Mouse (Mus musculus) left cerebral cortex, postnatal 10 days (tissue): ENCODE results near the gene Wnt7a. TPM values are rescaled to one million over a fixed set of nuclear protein-coding genes. Genes with fewer than 3 reads are reported as not detected.

Experiments
- DNase-seq, 2 experiments: peaks; one replicate each; pipeline ENCODE4 v3.0.0; 2021 to 2022; ENCODE audit warnings: low spot score in 2 of 2, mixed read lengths in 1 of 2; ENCODE audit errors: extremely low spot score in 1 of 2
- intact Hi-C: fragments of 180-260 bp; cut with DNase I; formaldehyde crosslinking; loops from one replicate; pipeline ENCODE4 v1.15.1; 2025
- total RNA-seq, 2 experiments: library from RNA; stranded (reverse); gene quantifications; 2 replicates each; pipeline ENCODE4 v1.2.3; 2021

Wnt7a gene
- total RNA-seq, 2 experiments from 2014 or later, result 12.3 to 15.0 TPM

DNA sequence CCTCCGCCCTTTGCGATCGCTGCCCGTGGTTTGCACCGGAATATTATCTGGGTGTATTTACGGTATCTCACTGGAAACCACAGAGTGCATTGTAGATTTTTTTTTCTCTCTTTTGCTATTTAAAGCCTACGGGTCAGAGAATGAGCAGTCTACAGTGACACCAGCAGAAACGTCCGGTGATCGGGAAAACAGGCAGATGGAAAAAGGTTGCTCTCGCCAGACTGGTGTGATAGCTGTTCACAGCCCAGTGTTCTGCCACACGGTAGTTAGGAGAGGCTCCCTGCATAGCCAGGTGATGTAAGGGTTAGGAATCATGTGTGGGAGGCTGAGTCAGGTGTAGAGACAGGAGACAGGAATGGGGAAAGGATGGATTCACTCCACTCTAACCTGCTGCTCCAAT, 10.6 kb downstream of the Wnt7a start:
- intact Hi-C loops, result no loop called here
- no peak for DNase-seq

DNA sequence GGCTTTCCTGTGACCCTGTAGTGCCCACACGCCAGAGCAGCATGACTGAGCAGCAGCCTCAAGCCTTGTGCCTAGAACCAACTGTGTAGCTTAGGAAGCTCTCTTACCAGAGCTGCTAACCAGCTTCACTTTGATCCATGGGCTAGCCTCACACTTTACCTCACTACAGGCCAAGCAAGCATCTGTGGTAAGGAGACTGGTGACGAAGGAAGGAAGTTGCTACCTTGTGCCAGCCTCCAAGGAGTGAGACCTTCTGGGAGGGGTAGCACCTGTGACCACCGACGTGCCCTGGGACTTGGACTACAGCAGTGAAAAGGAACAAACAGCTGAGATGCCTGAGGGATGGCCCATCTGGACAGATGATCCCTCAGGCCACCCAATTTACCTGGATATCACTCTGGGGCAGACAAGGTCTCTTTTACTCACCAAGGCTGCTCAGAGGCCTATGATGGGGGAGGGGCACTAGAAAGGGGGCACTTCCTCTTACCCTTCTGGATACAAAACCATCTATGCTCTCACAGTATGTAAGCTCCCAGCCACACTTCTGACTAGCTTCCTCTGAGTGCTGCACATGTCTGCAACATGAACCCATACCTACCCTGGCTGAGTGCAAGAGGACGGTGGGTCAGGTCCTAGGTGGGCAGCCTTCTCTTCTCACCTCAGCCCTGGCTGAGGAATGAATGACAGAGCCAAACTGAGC, 18.5 kb downstream of the Wnt7a start:
- intact Hi-C loops, result no loop called here
- no peak for DNase-seq

DNA sequence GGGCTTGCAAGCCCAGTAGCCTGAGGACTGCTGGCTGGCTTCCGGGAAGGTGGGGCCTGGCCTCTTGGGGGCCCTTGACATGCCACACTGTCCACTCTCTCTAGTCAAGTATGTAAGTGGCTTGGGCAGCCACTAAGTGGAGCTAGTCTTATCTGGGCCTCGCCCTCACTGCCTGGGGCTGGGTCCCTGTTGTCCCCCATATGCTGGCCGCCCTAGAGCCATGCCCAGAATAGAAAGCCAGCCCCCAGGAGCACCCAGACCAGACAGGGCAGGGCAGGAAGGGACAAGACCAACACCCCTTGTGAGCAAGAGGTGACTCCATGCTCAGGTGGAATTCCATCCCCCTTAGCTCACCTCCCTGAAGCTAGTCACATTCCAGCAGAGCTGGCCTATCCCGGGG, 22.0 kb downstream of the Wnt7a start:
- no peak for DNase-seq
- intact Hi-C loops, result no loop called here

DNA sequence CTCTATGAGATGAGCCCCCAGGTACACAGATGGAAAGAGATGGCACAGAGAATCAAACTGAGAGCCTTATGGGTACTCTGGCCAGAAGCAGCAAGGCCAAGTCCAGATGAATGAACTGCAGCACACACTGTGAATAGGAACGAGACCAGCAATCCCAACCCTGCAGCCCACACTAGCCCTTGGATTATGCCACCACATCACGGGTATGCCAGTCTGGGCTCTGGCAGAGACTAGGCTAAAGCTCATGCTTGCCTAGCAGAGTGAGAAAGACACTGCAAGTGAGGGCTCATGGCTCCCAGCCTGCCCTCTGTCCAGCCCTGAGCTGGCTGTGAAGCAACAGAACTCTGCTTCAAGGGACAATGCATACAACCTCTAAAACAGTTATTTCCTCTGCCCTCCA, 26.7 kb downstream of the Wnt7a start:
- no peak for DNase-seq

DNA sequence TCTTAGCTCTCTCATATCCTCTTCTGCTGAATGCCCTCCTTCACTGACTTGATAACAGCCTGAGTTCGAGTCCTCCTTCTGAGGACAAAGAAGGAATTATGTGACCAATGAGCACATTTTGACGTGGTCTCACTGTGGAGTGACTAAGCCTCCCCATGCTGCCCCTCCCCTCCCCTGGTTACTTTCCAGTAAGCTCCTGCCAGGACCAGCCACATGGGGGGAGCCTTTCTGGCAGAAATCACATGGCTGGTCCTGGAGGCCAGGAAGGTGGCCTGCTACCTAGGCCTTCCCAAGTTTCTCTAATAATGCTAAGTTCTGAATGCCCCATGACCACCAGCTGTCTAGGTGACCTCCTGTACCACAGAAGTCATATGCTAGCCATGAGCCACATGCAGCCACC, 27.3 kb downstream of the Wnt7a start:
- intact Hi-C loops, result no loop called here
- no peak for DNase-seq

More for the DNA sequence above, 26.7 kb downstream of the Wnt7a start:
- intact Hi-C loops, result no loop called here

DNA sequence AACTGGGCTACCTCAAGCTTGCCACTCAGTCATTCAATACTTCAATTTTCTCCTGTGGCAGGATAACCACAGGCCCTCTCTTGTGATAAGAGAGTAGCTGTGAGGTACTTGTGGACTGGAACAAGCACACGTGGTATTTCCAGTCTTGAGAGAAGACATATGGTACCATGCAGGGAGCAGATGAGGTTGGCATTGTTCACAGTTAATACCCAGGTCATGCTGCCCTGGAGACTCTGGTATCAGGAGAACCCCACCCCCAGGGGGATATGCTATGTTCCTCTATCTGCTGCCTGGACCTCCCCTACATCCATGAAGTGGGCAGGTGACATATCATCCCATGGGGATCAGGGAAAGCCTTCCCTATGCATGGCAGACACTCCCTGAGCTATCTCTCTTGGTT, 27.9 kb downstream of the Wnt7a start:
- intact Hi-C loops, result no loop called here
- no peak for DNase-seq

DNA sequence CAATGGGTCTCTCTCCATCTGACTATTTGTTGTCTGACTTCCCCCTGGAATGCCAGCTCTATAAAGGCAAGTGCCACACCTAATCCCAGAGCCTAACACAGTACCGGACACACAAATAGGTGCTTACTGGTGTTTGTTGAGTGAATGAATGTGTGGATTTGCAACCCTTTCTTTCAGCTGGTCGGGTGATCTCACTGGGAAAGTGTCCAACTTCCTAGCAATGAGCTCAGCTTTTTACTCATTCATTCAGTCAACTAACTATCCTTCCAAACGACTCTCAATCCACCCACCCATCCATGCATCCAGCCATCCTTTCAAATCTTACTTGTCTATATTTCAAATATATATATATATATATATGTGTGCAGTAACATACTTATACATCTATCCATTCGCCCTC, 31.3 kb downstream of the Wnt7a start:
- intact Hi-C loops, result no loop called here
- no peak for DNase-seq

DNA sequence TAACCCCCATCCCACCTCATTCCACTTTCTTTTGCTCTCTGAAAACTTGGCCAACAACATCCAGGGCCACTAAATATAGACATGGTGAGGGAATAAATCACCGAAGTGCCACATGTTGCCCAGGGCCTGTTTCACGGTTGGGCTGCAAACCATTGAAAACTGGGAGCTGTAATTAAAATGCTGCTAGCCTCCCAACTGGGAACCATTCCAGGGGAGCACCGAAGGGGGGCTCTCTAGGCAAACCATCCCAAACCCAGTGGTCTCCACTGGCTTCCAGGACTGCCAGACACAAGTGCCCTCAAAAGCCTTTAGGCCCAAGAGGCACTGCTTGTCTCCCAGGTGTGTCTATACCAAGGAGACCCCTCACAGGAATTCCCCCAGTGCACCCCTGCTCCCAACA, 31.9 kb downstream of the Wnt7a start:
- intact Hi-C loops, result no loop called here
- DNase-seq, result no peak

DNA sequence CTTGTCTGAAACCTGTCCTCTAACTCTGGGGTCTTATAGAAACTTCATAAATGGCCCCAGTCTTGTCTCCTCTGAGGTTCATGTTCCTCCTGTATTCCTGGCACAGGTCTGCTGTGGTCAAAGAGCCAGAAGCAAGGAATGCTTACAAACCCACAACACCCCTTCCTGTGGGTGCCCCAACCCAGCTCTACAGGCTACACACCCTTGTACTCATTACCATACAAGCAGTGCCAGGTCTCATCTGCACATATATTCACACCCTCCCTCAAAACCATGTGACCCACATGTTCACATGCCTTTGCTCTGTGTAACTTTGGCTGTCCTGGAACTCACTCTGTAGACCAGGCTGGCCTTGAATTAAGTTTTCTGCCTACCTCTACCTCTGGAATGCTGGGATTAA, 38.2 kb downstream of the Wnt7a start:
- DNase-seq, result no peak
- intact Hi-C loops, result no loop called here

DNA sequence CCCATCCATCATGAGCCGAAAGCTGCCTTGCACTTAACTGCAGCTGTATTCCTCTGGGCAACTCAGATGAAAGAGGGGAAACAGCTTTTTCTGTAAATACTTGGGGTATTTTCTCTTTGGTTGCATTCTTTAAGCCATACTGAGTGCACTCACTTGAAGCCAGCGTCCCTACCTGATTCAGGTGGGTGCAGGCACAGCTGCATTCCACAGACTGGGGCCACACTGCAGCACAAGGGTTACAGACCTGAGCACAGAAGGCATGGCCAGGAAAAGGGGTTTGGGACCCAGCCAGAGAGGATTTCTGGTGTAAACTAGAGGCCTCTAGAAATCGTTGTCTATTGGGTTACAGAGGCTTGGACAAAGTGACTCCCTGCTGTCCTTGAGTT, 38.6 kb downstream of the Wnt7a start:
- intact Hi-C loops, result no loop called here
- no peak for DNase-seq

DNA sequence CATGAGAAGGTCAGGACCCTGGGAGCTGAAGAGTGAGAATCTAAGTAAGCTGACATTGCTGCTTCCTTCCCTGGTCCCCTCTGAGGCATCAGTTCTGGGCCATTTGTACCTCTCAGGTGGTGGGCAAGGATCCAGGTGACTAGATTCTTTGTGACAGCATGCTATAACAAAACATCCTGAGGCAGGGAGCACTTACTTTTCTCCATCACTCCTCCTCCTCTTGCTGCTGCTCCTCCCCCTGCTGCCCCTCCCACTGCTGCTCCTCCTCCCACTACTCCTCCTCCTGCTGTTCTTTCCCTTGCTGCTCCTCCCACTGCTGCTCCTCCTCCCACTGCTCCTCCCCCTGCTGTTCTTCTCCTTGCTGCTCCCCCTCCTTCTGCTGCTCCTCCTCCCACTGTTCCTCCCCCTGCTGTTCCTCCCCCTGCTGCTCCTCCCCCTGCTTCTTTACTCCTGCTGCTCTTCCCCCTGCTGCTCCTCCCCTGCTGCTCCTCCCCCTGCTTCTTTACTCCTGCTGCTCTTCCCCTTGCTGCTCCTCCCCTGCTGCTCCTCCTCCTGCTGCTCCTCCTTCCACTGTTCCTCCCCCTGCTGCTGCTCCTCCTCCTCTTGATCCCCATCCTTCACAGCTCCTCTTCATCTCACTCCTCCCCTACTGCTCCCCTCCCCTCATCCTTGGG, 39.1 kb downstream of the Wnt7a start:
- intact Hi-C loops, result no loop called here
- DNase-seq, result no peak

DNA sequence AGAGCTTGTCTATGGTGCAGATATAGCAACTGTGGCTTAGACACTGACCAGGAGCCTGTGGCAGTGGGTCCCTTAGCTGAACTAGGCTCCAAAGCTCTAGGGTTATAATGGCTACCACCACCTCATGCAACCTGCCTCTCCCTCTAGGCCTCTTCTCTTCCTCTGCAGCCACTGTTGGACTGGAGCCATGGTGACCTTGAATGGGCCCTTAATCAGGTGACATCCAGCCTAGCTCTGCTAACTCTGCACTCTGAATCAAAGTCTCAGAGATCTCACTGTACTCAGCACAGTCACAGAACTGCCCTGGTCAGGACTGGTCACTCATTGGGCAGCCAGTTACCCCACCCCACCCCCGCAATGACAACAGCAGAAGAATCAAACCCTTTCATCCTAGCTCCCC, 44.4 kb downstream of the Wnt7a start:
- no peak for DNase-seq
- intact Hi-C loops, result no loop called here

DNA sequence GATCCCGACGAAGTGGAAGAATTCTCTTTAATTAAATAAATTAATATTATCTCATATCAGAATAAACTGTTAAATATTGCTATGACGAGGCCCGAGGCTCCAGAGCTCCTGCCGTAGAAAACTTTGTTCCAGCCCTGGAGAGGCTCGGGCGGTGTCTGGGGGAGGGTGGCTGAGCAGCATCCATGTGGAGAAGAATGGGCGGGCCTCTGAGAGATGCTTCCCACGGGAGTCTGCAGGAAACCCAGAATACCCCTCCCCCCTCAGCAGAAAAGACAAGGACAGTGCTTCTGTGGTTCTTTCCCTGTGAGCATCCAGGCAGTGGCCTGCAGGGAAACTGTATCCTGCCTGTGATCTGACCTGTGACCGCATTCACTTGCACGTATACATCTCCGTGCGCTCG, 45.7 kb downstream of the Wnt7a start:
- intact Hi-C loops, result no loop called here
- DNase-seq, result peak in 1 of 2 experiments; percentile 43

DNA sequence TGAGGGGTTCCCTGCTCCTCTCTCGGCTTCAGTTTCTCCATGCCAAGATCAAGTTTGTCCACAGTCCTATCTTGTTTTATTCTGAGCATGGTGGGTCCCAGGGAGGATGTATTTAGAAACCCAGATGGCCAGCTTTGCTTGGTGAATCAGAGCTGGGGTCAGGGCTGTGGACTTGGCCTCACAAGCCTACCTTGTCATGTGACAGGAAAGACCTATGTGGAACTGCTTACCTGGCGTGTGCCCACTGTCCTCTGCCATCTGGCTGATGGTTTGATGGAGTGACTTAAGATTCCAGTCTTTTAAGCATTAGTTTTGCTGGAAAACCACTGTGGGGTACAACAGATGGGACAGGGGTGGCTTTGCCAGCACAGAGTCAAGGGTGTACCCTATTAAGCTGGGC, 48.4 kb downstream of the Wnt7a start:
- intact Hi-C loops, result no loop called here
- DNase-seq, result no peak

DNA sequence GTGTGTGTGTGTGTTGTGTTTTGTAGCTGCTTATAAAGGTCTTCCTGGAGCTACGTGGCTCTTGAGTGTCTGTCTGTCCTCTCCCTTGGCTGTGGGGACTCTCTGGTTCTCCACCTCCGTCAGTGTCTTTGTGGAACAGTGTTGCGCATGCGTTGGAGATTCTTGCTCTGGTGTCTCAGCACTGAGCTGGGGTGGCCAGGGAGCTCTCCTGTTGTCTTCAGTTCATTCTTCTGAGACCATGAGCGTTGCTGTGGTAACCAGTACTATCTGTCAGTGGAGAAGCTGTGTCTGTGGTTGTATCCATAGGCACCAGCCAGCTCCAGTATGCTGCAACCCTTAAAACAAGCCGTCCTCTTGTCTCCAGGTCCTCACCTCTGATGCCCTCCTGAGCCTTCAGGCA, 50.2 kb downstream of the Wnt7a start:
- intact Hi-C loops, result no loop called here
- DNase-seq, result no peak

DNA sequence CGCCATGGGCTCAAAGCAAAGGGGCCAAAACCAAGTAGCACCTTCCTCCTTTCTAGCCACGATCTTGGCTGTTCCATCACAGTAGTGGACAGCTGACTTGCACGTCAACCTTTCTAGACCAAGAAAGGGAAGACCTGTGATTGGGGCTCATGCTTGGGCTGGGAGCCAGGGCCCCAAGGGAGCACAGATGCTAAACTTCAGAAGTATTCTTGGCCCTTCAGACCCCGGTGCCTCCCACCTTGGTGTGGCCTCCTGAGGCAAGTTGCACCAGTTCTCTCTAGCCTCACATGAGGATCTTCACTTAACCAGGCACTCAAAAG, 50.8 kb downstream of the Wnt7a start:
- intact Hi-C loops, result no loop called here
- no peak for DNase-seq

DNA sequence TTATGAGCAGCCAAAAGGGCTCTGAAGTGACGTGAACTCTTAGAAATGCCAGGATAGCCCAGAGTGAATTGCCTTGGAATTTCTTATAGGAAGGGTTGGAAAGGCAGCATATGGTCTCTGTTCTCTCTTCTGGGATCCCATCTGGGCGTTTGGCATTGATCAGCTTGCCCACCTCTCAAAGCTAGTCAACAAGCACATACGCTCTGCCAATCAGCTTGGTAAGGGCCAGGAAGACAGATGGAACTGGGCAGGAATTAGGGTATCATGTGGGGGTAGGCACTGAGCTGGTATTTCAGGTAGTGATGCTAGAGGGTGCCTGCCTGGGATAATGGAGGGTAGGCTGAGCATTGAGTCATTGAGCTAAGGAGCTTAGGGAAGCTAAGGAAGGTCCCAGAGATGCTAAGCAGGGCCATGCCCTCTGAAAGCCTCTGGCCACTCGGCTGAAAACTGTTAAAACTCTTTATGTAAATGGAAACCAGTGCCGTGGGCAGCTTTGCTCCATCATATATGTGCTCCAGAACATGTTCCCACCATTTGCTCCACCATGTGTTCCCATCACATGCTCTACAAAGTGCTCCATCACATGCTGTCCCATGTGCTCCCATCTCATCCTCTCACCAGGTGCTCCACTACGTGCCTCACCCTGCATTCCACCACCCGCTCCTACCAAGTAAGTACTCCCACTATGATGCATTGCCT, 51.3 kb downstream of the Wnt7a start:
- peak in 1 of 2 experiments; percentile 63 for DNase-seq

DNA sequence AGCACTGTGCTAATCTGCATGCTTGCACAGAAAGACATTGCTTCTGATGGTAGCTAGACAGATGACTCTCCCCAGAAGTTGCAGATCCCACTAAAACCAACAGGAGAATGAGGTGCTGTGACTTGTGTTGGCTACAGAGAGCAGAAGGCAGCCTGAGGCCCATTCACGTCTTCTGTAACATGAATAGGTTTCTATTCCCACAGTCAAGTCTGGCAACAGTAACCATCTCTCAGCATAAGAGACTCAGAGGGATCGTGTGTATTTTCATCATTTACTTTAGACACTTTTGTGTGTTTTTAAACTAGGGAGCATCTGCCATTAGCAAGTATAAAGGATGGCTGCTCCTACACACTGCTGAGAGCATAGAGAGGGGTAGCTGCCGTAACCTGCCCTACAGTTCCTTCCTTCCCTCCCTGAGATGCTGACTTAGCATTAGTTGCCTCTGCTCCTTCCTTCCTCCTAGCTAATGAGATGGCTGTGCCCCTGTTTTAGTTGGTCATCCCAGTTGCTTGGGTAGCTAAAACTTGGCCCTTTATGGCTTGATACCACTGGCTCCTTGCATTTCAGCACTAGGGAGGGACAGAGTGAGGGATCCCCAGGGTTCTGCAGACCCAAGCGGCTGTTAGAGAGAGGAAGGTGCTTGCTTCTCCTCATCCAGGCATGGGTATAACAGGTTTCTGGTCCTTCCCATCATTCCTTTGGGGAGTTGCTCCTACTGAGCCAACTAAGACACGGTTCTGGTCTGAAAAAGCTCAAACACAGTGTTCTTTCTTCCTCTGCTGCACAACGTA, 52.1 kb downstream of the Wnt7a start:
- intact Hi-C loops, result no loop called here
- DNase-seq, result no peak

More for the DNA sequence above, 51.3 kb downstream of the Wnt7a start:
- intact Hi-C loops, result no loop called here

DNA sequence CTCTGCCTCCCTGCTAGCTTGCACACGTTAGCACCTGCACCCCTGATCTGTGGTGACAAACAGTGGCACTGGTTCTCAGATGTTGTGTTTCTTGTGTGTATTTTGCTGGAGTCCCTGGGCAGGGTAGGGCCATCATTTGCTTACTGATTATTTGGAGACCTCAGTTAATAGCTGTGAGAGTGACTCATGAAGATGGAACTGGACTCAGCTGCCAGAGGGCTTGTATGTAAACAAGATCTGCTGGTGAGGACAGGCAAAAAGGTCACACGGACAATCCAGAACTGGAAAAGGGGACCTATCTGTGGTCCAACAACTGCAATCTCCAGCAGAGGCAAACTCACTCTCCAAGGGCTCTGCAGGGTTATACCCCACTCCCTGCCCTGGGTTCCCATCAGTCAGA, 52.8 kb downstream of the Wnt7a start:
- no peak for DNase-seq
- intact Hi-C loops, result no loop called here
